Mouse (Mus musculus): ENCODE data around the gene Pax1. TPM values are rescaled to one million over a fixed set of nuclear protein-coding genes. Genes with fewer than 3 reads are reported as not detected.

The Pax1 gene
- total RNA-seq, 2 experiments from 2014 or later: not detected

- no peak for DNase-seq
- intact Hi-C loops (cut with DNase I): no loop called here
Measured at GRCm38 (mm10) chr2:147371840-147372239, 10.1 kb downstream of the Pax1 start.

DNA sequence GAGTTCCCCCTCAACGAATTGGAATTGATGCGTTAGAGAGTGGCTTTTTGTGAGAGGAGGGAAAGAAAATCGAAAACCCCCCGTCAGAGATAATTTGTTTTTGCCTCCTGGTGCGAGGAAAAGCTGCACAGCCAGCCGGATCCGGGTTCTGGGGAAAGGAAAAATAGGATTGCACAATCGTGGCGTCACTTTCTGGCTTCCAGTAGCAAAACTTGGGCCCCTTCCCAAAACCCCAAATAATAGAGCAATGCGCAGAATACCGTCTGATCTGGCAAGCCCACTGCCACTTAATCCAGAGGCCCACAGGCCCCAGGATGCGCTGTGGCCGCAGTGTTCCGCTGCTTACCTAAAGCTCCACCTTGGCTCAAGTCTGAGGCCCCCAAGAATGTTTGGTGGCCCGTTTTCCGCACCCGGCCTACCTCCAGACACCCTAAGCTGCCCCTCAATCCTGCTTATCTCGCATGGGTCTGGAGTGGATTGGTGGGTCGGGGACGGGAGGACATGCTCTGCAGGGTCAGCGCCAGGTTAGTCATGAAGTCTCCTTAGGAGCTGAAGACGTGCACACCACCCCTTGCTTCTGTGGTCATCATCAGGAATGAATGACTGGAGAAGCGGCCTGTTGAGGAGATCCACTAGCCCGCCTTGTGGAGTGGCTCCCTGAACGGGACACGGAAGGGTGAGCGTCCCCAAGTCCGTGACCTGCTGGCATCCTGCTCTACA, 11.4 kb downstream of the Pax1 start:
- DNase-seq: no peak
- intact Hi-C loops (cut with DNase I): no loop called here

- intact Hi-C loops (cut with DNase I): no loop called here
- DNase-seq: no peak
Measured at GRCm38 (mm10) chr2:147373667-147374007, 11.9 kb downstream of the Pax1 start.

GRCm38 (mm10) chr2:147374245-147374644, 12.5 kb downstream of the Pax1 start:
- intact Hi-C loops (cut with DNase I): no loop called here

GRCm38 (mm10) chr2:147375019-147375715, 13.4 kb downstream of the Pax1 start:
- intact Hi-C loops (cut with DNase I): loop anchor here (5.0 kb wide), 1 partner anchor 362 kb away; no protein-coding TSS in a partner anchor

More at GRCm38 (mm10) chr2:147374245-147374644, 12.5 kb downstream of the Pax1 start:
- DNase-seq: no peak

GRCm38 (mm10) chr2:147378934-147379333, 17.2 kb downstream of the Pax1 start:
- intact Hi-C loops (cut with DNase I): loop anchor here (5.0 kb wide), 1 partner anchor 358 kb away; no protein-coding TSS in a partner anchor
- no peak for DNase-seq

More at GRCm38 (mm10) chr2:147375019-147375715, 13.4 kb downstream of the Pax1 start:
- no peak for DNase-seq

DNA sequence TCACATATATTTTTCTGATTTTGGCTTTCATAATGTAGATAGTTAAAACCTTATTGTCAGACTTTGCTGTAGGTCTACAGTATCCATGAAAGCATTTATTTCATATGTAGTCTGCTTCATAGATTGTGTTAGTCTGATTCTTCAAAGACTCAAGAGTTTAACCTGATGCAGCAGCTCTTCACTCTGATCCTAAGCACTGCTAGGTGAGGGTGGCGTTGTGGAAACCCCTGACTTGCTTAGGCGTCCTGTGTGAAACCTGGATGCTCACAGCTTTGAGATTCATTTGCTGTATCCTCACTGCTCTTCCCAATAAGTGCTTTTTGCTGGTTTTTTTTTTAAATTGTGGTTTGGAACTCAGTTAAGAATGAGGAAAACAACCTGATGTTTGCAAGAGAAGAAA, 21.6 kb downstream of the Pax1 start:
- intact Hi-C loops (cut with DNase I): no loop called here
- no peak for DNase-seq

GRCm38 (mm10) chr2:147386949-147387348, 25.2 kb downstream of the Pax1 start:
- no peak for DNase-seq
- intact Hi-C loops (cut with DNase I): no loop called here

DNA sequence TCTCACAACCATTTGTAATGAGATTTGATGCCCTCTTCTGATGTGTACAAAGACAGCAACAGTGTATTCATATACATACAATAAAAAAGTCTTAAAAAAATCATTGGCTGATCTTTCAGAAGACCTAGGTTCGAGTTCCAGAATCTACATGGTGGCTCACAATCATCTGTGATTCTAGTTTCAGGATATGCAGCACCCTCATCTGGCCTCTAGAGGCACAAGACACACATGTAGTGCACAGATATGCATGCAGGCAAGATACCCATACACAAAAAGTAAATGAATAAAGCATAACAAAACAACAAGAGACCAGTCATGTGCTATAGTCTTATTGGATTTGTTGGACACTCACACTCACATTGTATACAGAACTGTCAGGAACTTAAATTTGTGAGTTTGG, 47.6 kb downstream of the Pax1 start:
- DNase-seq: no peak
- intact Hi-C loops (cut with DNase I): no loop called here

GRCm38 (mm10) chr2:147415037-147415436, 53.3 kb downstream of the Pax1 start:
- intact Hi-C loops (cut with DNase I): no loop called here
- DNase-seq: no peak

DNA sequence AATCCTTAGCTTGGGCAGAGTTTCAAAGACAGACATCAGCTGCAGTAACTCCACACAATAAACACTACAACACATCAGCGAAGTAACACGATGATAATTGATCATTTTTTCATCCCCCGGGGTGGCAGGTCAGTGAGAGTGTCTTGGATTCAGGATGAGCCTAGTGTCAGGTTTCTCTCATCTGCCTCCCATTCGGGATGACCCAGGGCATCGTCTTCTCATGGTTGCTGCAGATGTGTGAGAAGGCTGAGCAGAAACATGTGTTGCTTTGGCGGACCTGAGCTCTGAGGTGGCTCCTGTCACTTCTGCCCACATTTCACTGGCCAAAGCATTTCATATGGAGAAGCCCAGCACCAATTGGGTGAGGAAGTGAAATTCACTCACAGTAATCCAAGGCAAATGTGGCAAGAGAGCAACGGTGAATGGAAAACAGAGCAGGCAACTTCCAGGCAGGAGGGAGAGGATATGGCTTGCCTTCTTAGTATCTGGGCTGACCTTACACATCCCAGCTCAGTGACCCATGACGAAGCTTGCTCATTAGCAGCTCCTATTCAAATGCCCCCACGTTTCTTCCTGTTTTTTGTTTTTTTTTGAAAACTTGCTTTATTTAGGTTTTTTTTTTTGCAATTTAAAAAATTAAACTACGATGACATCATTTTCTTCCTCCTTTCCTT, 63.0 kb downstream of the Pax1 start:
- intact Hi-C loops (cut with DNase I): no loop called here
- DNase-seq: no peak

DNA sequence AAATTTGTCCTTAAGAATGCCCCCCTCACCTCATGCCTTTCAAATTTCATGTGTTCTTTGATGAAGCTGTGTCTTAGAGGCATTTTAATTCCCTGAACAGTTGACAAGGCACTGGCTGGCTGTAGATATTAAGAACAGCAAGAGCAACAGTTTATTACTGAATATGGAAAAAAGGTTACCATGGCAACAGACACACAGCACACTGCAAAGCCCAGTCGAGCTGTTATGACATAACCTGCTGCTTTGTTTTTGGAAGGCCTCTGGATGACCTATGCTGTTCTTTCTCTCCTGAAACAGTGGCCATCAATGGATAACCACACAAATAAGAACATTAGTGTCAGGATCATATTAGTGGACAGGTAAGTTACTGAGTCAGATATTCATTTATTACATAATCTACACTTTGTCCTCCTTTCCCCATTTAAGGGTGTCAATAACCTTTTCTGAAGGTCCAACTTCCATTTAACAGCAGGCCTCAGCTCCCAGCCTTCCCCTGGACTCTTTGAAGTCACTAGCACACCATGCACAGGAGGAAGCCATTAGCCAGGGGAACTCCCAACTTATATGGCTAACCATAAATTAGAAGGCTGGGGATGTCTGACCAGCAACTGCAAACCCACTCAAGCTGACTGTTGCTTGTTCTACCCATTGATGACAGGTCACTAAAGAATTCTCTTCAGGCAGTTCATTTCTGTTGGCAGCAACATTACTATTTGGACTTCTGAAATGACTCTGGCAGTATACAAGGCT, 68.1 kb downstream of the Pax1 start:
- intact Hi-C loops (cut with DNase I): no loop called here
- DNase-seq: no peak

DNA sequence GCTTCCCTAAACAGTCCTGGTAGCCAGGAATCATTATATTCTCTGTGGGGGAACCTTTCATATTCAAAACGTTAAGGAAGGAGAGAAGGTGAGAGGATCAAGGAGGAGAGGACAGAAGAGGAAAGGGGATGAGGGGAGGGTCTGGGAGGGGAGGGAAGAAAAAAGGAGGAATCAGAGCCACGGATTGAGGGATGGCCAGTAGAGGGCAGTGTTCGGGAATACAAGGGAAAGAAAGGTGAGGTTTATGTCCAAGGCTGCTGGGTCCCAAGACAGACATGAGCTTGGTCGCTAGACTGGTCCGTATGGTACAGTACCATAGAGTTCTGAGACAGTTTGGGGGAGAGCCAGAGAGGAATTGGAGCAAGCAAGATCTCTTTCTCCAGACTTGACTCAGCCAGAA, 71.4 kb downstream of the Pax1 start:
- peak in 1 of 2 experiments; percentile 14 for DNase-seq
- intact Hi-C loops (cut with DNase I): loop anchor here (2.0 kb wide), 1 partner anchor 306 kb away; no protein-coding TSS in a partner anchor

Other genes starting within 250 kb of the Pax1 start
- not detected for gene Nkx2-2, start 167.7 kb upstream of the Pax1 start, total RNA-seq (2021)